13 mouse cellular contexts compared by ENCODE assay signal in genomic region chr19:22596715-22597114, GRCm38 (mm10).
DNase-seq lines count a peak whose midpoint lies in the region; ATAC-seq and TF ChIP-seq lines count a peak whose summit lies in the region.
"Had no signal": no experiment of that assay in that cellular context is flagged by ENCODE, and none has a peak within 500 bp of the region (broad histone marks: within the 10 kb centered on the region; RNA-seq: fewer than 3 reads in every experiment).

No protein-coding gene starts in this region.

- no peak overlapping the region for H3K4me2 ChIP-seq in intestine, postnatal 0 days (replicated peaks; ENCODE audit: low read depth)
- H3K4me2 ChIP-seq: embryonic facial prominence, embryonic 15.5 days; limb, embryonic 15.5 days; neural tube, embryonic 13.5 days had no signal

- no peak for TF ChIP-seq CTCF in cerebellum, adult 2 months (IDR thresholded peaks at IDR 0.05; ENCODE audit: borderline replicate concordance, insufficient read depth, low read depth, low read length)
- no peak for TF ChIP-seq CTCF in intestine, postnatal 0 days (IDR thresholded peaks at IDR 0.05; ENCODE audit: low read depth)

- H3K4me1 ChIP-seq in cerebellum, adult 2 months (ENCODE audit: control insufficient read depth, insufficient read depth, low read length), result peaks cover 3% of the 10 kb centered on the region; the same call in 1 of the 2 replicates
- no peaks in the 10 kb centered on the region for H3K4me1 ChIP-seq in intestine, postnatal 0 days (replicated peaks; ENCODE audit: control insufficient read depth, insufficient read depth, low read length)
- H3K4me1 ChIP-seq: megakaryocyte, embryonic 14.5 days; neural tube, embryonic 13.5 days had no signal

- H3K9ac ChIP-seq in intestine, postnatal 0 days (ENCODE audit: low read depth, low read length), result no peak overlapping the region
- H3K9ac ChIP-seq: embryonic facial prominence, embryonic 15.5 days; limb, embryonic 15.5 days; neural tube, embryonic 13.5 days had no signal

- no peaks in the 10 kb centered on the region for H3K36me3 ChIP-seq in intestine, postnatal 0 days (ENCODE audit: control insufficient read depth, insufficient read depth)
- H3K36me3 ChIP-seq: embryonic facial prominence, embryonic 15.5 days; limb, embryonic 15.5 days; neural tube, embryonic 13.5 days had no signal

- H3K27ac ChIP-seq in cerebellum, adult 2 months (ENCODE audit: insufficient read depth, low read length), result no peak overlapping the region
- H3K27ac ChIP-seq in intestine, postnatal 0 days (ENCODE audit: low read depth, low read length), result no peak overlapping the region
- H3K27ac ChIP-seq: embryonic facial prominence, embryonic 15.5 days; hindbrain, postnatal 0 days; limb, embryonic 15.5 days; neural tube, embryonic 13.5 days had no signal

- H3K27me3 ChIP-seq in cerebellum, adult 2 months (ENCODE audit: control insufficient read depth, insufficient read depth, low read length), result no peaks in the 10 kb centered on the region
- no peaks in the 10 kb centered on the region for H3K27me3 ChIP-seq in intestine, postnatal 0 days (replicated peaks; ENCODE audit: control insufficient read depth, insufficient read depth, low read length)
- H3K27me3 ChIP-seq: embryonic facial prominence, embryonic 15.5 days; limb, embryonic 15.5 days; megakaryocyte, embryonic 14.5 days; neural tube, embryonic 13.5 days had no signal

- DNase-seq in cerebellum, adult 2 months, result peak; percentile 57 to 68
- no peak for DNase-seq in cerebellum, adult 11-12 months
- peak; percentile 0 for DNase-seq in lung, postnatal 14 days
- DNase-seq in lung, postnatal 25 days (ENCODE audit: low spot score), result no peak
- DNase-seq in left cerebral cortex, adult 9 months (ENCODE audit: low spot score in 2 of 2), result peak; percentile 62 to 77
- DNase-seq in yolk sac, embryonic 10.5 days (ENCODE audit: low spot score), result peak; percentile 13
- no peak for DNase-seq in heart, adult 9 months (ENCODE audit: low spot score in 2 of 2)

- H3K4me3 ChIP-seq in cerebellum, adult 2 months (replicated peaks; ENCODE audit: insufficient read depth, low read depth, low read length), result no peak overlapping the region
- H3K4me3 ChIP-seq in intestine, postnatal 0 days (ENCODE audit: low read depth, low read length), result no peak overlapping the region
- H3K4me3 ChIP-seq: embryonic facial prominence, embryonic 15.5 days; limb, embryonic 15.5 days; megakaryocyte, embryonic 14.5 days; neural tube, embryonic 13.5 days had no signal

- ATAC-seq in intestine, postnatal 0 days, result no peak
- ATAC-seq: hindbrain, postnatal 0 days had no signal

- 14% methylated on average over 3 of the region's 3 CpGs for WGBS in cerebellum, adult 2 months
- WGBS in intestine, postnatal 0 days, result 32% methylated on average over 3 of the region's 3 CpGs

- H3K9me3 ChIP-seq in intestine, postnatal 0 days (ENCODE audit: control insufficient read depth), result no peaks in the 10 kb centered on the region
- H3K9me3 ChIP-seq: embryonic facial prominence, embryonic 15.5 days; limb, embryonic 15.5 days; megakaryocyte, embryonic 14.5 days; neural tube, embryonic 13.5 days had no signal

- TF ChIP-seq POLR2A in cerebellum, adult 2 months (IDR thresholded peaks at IDR 0.05; ENCODE audit: borderline replicate concordance, insufficient read depth, low read length), result no peak

Comparison
In these comparisons a context has a peak if more than half of its experiments do, and no peak if none do; other contexts are left out.
1. DNase-seq: peak in cerebellum, adult 2 months (2 of 2), lung, postnatal 14 days (single experiment), left cerebral cortex, adult 9 months (2 of 2) and yolk sac, embryonic 10.5 days (single experiment); none in cerebellum, adult 11-12 months (single experiment), lung, postnatal 25 days (single experiment) and heart, adult 9 months (0 of 2).